Mouse (Mus musculus) bone marrow macrophage, adult 2 months (primary cell): ENCODE measurements at regions not wholly inside any gene's neighbourhood (a gene's known extent, or its start where the extent isn't known, plus 50 kb on each side); places are given as distances from the start of the nearest gene placed in this dataset.

Source experiments
- CTCF ChIP-seq: IDR thresholded peaks from 2 replicates; pipeline ENCODE4 v1.5.1; 2012; ENCODE audit warnings: low read depth, mild to moderate bottlenecking, low read length, moderate library complexity
- POLR2A ChIP-seq: IDR thresholded peaks from 2 replicates; pipeline ENCODE4 v1.6.1; 2012; ENCODE audit warnings: mild to moderate bottlenecking, low read depth, low read length, borderline replicate concordance

DNA sequence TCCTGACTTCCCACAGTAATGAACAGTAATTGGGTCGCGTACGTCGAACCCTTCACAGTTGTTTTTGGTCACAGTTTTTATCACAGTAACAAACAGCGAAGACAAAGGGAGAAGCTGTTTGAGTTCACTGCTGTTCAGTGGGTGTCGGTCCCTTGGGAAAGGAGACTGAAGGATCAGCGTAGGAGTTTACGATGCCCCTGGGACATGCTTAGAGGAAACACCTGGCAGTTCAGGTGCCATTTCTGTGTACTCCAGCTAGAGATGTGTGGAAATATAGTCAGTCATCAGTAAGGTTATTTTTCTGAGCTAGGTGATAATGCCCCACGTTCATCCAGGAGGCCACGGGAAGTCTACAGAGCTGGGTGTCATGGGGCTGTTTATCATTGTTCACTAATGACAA lies 91.3 kb downstream of the Aldh8a1 start:
- TF ChIP-seq POLR2A (no peak), CTCF (no peak)
